Mouse (Mus musculus) C2C12 (cell line): ENCODE results near the gene Mybl2.

Experiments
- CTCF ChIP-seq: IDR thresholded peaks from one replicate; pipeline ENCODE4 v1.5.1; 2011; ENCODE audit not compliant: control insufficient read depth, insufficient read depth, insufficient read length
- FOSL1 ChIP-seq: IDR thresholded peaks from one replicate; pipeline ENCODE4 v1.8.0; 2011; ENCODE audit warnings: mild to moderate bottlenecking, low read length; ENCODE audit not compliant: poor library complexity, insufficient read depth, severe bottlenecking
- MAX ChIP-seq: IDR thresholded peaks from one replicate; pipeline ENCODE4 v1.6.1; 2011; ENCODE audit warnings: mild to moderate bottlenecking, control low read depth
- MYOD1 ChIP-seq: IDR thresholded peaks from one replicate; pipeline ENCODE4 v1.6.1; 2011; ENCODE audit warnings: low read depth; ENCODE audit not compliant: control insufficient read depth, insufficient read length

- no peak for TF ChIP-seq MYOD1
- TF ChIP-seq CTCF: no peak
- TF ChIP-seq MAX: no peak
- no peak for TF ChIP-seq FOSL1
Measured at GRCm38 (mm10) chr2:163108385-163108784, 53.9 kb downstream of the Mybl2 start.
